Mouse (Mus musculus) gastrocnemius, postnatal 25 days (tissue): ENCODE data around the gene Uspl1. TPM values are rescaled to one million over a fixed set of nuclear protein-coding genes. Genes with fewer than 3 reads are reported as not detected.
"Not testable (repeated sequence)": the region's sequence is repeated elsewhere in the genome, so short reads cannot be mapped to it uniquely, and the experiment has no call there.

Experiments used
- DNase-seq: peaks from one replicate; pipeline ENCODE4 v3.0.0; 2022
- long read RNA-seq, 2 experiments: library from polyadenylated mRNA; stranded (forward); transcript quantifications; one replicate each; pipeline ENCODE4 v2.0.0; 2021
- total RNA-seq, 2 experiments: library from RNA; stranded (reverse); gene quantifications; 1 replicate in 1 of 2; 2 replicates in 1 of 2; pipeline ENCODE4 v1.2.3; 2021

The Uspl1 gene
- total RNA-seq, result 10 to 100 TPM; 20.2 to 22.0 TPM
- long read RNA-seq, experiment 1, partial matches to known transcripts, result 10 of 15 reads
- long read RNA-seq, experiment 1, other reads (novel, unspliced or antisense), result 0 of 15 reads
- long read RNA-seq, experiment 2, full-length matches to known transcripts, result 9 of 19 reads
- long read RNA-seq, experiment 2, partial matches to known transcripts, result 4 of 19 reads
- long read RNA-seq, experiment 2, other reads (novel, unspliced or antisense), result 6 of 19 reads

DNA sequence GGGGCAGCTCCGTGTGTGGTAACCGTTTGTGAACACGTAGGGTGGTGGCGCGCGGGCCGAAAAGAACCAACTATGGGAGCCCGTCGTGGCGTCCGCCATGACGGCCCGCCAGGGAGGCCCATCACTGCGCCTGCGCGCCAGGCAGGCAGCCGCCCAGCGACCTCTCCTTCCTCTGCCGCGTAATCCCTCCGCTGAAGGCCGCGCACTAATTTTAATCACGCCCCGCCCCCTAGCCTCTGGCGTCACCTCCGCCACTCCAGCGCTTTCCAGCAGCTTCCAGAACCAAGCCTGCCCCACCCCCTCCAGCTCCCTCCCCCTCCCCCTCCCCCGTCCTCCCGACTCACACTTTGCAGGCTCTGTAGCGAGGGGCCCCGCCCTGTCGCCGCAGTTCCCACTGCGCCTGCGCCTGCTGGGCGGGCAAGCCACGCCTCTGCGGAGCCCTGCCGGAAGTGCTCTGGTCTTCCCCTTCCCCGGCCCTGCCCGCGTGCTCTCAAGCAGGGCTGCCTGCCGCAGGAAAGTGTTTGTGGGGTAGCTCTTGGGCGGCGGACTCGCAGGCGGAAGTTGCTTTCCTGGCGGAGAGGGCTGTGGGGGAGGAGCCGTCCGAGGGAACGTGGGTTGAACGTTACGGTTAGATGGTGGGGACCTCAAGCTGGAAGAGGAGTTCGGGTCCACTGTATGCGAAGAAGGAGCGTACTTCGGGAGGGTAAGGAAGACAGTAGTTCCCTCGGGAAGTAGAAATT, at the start of gene Uspl1, which contains the start of gene Hmgb1:
Gene Uspl1 (plus strand): TSS at position 247 of the 740 bp plus-strand sequence.
Gene Hmgb1 (minus strand): TSS at position 386 of the 740 bp plus-strand sequence.
- peak; percentile 99 for DNase-seq

DNA sequence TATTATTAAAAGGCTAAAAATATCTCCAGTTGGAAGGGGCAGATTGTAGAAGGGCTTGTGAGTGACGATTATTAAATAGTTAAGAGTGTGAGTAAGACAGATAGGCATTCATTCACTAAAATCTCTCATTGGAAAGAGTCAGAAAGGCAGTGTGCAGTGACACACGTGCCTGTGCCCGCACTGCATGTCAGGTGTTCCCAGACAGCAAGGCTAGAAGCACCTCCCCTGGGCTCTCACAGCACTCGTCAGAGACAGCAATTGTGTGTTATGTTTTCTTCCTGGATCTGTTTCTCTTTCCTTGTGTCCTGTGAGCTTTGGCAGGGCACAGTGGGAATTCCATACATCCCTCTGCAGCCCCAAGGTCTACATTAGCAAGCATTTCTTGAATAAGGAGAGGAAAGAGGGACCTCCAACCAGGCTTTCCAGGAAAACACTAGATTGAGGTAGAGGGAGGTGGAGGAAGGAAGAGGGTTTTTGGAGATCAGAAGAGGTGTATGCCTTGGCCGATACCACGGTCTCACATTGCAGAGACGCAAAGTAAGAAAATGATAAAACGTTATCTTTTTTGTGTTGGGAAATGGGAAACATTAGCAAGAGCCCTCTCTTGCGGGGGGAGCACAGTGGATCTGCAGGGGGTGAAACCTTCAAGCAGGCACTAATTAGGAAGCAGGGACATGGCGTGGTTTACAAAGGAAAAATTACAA, 49.2 kb upstream of the Uspl1 start:
- no peak for DNase-seq

DNA sequence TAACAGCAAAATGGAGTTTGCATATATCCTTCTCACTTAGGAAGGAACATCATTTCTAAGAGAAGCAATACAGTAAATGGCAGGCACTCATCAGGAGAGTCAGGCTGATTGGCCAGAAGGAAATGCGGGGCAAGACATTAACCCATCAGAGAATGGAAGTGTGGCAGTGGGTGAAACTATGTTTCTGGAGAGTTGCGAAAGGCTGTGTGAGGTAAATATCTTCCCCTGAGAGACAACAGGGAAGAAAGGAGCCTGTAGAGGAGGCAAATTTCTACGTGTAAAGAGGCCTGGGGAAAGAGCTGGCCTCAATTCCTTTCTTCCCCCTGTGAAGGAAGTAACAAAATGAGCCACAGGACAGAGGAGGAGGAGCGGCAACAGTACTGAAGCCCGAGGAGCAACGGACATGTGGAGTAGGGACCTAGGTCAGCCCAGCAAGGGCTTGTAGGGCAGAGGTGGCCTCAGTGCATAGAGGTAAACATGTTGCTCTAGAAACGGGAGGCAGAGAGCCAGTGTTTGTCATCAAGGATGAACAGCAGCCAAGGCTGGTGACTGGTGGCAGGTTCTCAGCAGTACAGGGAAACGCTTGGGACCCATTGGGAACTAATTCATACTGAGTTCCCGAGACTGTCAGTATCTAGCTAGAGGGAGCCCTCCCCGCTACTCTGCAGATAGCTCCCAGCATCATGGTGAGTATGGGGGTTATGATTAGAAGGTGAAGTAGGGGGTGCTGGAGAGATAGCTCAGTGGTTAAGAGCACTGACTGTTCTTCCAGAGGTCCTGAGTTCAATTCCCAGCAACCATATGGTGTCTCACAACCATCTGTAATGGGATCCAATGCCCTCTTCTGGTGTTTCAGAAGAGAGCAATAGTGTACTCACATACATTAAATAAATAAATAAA, 48.4 kb upstream of the Uspl1 start:
- no peak for DNase-seq

DNA sequence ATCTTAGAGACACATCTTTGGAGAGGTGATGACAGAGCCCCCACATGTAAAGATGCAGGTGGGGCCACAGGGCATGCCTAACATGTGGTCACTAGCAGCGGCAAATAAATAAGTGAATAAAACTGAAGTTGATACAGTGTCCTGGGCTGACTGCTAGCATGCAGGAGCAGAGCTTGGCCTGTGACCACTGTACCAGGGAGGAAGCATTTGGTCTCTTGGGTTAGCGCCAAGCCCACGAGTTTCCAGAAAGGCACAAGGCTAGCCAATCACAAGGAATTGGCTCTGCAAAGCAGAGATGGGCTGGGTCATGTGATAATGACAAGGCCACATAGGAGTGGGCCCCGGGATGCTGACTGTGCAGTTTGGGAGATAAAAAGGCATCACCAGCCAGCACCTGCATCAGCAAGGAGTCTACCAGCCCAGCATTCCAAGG, 47.2 kb upstream of the Uspl1 start:
- DNase-seq, result peak; percentile 23

DNA sequence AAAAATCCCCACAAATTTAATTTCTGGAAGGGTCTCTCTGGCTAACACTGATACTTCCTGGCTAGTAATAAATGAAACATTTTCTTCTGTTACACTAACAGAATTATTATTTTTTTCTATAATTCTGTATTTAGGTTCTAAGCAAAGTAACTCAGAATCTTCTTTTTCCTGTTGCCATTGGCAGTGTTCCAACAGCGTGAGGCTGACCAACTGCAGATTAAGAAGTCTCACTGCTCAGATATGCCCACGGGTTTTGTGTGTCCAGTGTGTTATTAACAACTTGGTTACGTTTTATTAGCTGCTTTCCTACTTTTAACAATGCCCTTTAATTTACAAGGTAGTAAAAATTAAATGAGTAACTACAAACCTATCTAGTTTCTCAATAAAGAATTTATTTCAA, 46.7 kb upstream of the Uspl1 start:
- DNase-seq, result no peak

DNA sequence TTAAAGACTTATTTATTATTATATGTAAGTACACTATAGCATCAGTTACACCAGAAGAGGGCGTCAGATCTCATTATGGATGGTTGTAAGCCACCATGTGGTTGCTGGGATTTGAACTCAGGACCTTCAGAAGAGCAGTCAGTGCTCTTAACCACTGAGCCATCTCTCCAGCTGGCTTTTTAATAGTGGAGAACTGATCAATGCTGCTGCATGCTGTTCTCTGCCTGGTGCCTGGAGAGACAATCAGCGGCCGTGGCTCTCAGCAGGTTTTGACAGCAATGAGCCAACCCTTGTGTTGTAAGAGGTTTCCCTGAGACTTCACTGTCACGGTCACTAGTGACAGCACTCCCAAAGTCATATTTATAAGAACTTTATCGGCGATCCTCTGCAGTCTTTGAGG, 46.1 kb upstream of the Uspl1 start:
- not testable (repeated sequence) for DNase-seq

DNA sequence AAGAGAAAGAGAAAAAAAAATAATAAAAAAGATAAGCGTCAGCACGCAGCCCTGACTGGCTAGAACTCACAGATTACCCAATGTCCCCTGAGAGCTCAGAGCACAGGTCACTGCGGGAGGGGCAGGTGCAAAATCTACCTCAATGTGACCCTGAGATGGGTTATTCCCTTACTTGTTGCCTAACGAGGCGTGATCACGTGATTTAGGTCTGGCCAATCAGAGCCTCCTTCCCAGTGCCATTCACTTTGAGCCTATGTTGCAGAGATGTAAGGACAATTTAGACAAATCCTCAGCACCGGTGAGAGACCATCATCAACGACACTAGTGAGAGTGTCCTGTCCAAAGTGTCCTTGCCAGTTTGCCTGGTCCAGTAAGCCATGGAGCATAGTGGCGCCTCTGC, 43.8 kb upstream of the Uspl1 start:
- DNase-seq, result no peak

DNA sequence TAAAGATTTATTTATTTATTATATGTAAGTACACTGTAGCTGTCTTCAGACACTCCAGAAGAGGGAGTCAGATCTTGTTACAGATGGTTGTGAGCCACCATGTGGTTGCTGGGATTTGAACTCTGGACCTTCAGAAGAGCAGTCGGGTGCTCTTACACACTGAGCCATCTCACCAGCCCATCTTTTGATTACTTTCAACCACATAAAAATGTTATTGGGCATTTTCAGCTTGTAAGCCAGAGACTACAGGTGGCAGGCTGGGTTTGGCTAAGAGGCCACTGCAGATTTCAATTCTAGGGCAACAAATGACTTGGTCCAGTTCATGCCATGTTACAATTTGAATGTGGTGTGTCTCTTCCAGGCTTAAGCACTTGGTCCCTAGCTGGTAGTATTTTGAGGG, 43.0 kb upstream of the Uspl1 start:
- DNase-seq, result not testable (repeated sequence)

DNA sequence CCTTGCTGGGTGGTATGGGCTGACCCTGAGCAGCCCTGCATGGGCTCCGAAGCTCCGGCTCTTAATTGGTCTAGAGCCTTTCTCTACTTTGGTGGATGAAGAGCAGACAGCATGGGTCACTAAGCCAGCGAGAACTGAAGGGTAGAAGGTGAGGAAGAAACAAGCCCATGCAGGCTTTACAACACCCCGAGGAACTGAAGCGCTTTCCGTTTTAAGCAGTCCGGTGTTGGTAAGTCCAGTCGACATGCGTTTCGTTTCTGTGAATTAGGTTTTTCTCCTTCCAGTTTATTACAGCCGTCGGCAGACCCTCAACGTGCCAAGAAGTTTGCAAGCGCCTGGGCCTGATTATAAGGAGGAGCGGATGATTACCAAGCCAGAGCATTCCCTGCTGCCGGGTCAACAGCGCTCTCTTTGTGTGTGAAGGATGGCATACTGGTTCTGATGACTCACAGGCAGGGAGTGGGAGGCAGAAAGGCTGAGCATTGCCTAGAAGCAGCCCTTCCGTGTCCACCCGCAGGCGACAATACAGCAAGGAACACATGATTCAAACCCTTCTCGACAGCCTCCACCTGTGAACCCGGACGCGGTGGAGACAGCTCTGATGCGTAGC, 40.3 kb upstream of the Uspl1 start:
- DNase-seq, result no peak

DNA sequence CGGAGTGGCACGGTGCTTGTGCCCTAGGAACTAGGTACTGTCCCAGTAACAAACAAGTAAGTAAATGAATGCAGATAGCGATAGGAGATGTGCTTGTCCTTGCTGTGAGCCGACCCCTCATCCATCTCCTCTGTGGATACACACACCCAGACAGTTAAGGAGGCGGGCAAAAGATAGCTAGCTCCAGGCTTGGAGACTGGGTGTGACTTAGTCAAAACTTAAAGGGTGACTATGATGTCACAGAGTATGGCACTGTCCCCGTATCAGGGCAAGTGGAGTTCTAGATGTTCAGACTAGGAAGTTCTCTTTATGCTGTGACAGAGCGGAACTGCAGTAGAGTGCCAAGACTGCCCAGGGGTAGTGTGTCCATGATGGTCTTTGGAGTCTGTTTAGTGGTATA, 37.5 kb upstream of the Uspl1 start:
- no peak for DNase-seq

DNA sequence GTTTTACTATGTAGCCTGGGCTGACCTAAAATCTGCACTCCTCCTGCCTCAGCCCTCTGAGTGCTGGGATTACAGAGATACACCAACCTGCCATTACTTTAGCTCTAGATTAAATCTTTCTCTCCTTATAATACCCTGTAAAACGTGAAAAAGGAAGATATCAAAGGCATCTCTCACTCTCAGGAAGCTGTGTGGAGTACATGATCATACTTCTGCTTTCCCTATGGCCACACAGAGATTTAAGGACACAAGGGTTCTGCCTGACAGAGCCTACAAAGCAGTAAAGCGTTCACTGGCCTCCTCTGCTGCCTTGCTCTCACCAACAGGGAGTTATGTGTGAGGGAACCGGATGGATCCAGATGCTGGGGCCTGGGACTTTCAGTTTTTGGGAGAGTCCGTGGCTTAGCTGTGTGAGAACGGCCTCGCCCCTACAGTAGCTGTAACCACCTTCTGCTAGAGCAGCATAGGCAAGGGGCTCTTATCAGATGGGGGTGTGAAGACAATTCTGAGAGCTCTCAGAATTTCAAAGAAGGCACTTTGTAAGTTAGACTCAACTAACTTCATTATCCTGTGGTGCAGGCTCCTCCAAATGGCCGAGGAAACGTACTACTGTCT, 36.7 kb upstream of the Uspl1 start:
- no peak for DNase-seq

DNA sequence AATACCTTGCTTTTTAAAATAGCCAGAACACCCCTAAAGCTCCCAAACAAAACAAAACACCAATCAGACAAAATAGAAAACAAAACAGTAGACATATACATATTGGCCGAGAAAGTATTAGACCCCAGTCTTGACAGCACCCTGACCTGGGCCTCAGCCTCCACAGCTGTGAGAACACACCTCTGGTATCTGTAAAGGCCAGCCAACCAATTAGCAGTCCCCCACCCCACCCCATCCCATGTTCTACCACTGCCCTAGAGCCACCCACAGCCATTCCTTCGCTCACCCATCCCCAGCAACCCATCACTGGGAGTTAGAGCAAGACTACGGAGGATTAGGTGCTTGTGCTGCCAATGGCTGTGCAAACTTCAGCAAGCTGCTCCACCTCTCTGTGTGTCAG, 33.3 kb upstream of the Uspl1 start:
- DNase-seq, result no peak

DNA sequence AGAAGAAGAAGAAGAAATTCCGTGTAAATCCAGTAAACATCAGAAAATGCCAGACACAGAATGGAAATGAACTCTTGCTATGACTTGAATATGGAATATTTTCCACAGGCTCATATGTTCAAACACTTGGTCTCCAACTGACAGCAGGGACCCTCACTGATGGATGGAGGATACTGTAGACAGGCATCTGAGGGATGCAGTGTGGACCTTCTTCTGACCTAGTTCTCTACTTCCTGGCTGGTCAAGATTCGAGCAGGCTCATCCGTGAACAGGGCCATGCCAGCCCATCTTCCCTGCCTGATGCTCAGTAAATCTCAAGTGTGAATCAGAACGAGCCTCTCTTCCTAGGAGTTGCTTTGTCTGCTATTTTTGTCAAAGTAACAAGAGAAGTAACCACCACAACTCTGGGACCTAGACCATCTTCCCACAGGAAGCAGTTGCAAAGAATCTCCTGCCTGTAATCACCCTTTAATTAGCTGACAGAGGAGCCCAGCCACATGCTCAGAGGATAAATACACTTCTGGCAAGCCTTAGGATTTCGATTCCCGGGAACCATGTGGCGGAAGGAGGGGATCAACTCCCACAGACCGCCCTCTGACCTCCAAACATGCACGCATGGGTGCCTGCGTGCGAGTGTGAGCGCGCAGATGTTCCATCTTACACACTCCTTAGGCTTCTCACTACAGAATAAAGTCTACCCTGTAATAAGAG, 31.9 kb upstream of the Uspl1 start:
- peak; percentile 19 for DNase-seq

DNA sequence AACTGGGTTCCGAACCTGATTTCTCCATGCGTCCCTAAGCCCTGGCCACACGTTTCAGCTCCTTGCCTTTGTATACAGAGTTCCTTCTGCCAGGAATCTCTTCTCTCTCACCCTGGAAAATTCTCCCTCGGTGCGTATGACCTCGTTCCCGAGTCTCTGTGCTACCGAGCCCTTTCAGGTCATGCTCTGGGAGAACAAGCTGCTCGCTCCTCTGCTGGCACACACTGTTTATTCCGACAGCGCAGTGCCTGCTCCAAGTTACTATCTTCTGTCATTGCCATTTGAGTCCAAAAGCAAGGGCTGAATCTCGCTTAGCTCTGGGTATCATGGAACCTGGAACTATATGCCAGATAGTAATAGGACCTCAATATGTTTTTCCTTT, 31.4 kb upstream of the Uspl1 start:
- DNase-seq, result peak; percentile 59

DNA sequence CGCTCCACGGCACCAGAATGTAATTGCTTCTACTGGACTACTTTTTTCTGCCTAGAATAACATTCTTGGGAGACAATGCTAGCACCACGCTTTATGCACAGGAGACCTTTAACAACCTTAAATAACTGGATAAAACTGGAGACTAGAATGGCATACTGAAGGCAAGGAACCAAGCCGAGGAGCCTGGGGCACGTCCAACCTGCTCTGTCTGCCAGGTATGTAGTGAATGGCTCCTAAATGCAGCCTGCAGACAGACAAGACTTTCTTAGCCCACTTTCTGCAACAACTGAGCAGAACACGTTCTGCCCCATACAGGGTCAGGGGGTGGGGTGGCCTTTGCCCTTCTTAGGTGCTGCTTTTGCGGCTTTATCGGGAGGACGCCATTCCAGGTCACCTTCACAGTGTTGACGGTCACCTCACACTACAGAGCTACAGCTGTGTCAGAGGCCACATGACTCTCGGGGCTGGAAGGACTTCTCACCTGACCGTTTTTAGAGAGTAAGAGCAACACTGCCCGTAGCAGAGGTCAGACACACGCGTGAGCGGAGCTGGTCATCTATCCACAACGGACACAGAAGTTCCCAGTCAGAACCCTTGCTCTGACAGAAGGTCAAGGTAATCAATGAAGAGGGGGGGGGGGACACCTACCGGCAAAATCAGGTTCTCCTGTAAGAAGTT, 27.1 kb upstream of the Uspl1 start:
- DNase-seq, result no peak

DNA sequence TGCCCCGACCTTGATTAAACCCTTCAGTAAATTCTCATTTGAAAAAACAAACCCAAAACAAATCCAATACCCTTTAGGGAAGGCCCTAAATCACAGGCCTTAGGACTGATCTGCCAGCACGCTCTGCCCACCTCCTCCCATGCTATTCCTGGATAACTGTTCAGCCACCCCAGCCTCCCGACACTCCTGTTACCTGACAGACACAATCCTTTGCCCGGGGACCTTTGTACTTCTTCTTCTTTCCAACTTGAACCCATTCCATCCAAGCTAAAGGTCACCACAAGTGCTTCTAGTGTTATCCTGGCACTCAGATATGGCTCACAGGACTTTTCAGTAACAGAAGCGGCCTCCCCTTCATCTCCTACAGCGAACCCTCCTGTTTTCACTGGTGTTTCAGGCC, 25.1 kb upstream of the Uspl1 start:
- peak; percentile 16 for DNase-seq

DNA sequence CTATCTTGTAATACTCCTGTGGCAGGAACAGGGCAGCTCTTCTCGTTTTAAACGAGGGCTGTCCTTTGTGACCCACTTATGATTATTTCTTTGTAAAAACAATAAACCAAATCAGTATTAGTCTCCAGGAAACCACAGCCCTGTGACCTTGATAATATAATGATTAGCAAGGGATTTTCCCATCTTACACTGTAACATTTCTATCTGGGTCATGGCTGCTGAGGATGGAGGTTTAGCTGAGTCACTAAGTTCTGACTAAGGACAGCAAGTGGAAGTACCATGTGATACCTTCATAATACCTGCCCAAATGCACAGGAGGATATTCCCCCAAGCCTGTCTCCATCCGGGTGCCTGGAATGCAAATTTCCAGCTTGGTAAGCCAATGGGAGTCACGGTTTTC, 23.7 kb upstream of the Uspl1 start:
- DNase-seq, result no peak

DNA sequence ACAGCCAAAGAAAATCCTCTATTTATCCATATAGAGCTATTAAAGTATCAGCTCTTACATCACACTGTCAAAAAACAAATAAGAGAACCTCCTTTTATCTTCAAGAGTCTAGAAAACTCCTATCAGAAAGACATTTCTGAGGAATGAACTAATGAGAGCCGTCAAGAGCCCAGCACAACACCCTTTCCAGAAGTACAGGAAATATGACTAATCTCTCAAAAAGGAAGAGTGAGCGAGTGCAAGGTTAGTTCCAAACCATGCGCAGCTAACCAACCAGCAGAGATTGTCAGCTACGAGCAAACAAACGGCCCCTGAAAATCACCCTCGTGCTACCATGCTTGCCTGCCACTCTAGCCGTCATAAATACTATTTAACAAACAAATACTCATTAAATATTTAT, 21.3 kb upstream of the Uspl1 start:
- DNase-seq, result no peak

DNA sequence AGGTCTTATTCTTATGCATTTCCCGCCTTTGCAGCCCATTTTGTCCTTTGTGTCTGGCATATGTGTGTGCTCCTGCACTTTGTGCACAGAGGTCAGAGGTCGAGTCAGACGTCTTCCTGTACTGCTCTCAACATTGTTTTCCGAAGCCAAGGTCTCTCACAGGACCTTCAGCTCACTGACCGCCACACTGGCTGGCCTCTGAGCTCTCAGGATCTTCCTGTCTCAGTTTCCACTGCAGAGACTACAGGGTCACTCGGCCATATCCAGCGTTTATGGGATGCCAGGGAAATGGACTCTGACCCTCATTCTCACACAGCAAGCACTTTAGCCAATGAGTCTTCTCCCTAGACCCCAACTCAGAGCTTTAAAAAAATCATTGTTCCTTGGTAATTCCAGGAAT, 19.3 kb upstream of the Uspl1 start:
- no peak for DNase-seq

DNA sequence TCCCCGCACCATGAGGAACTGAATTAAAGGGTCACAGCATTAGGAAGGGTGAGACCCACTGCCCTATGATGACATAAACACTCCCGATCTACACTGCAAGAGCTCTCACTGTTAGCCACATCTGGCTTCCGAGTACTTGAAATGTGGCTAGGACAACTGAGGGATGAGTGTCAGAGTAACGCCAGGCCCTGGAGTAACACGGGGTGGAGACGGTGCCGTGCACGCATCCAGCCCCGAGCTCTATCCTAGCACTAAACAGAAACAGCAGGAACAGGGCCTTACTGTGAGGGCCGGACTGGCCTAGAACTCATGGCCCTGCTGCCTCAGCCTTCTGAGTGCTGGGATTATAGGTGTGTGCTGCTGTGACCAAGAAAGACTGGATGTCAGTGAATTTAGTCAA, 18.1 kb upstream of the Uspl1 start:
- no peak for DNase-seq
